Mouse (Mus musculus): ENCODE results near the gene Zfp672.

Gene Zfp672

GRCm38 (mm10) chr11:58301837-58302754, 28.0 kb downstream of the Zfp672 start:
- in situ Hi-C loops (cut with MboI; ENCODE audit: unreplicated experiment in 2 of 2), result loop anchor here (5.0 to 25.0 kb wide), 8 partner anchors 115 to 910 kb away; partner anchors contain the start of genes Hist3h2a (in 2 of the 2), Trim17 (in 2 of the 2), 2310033P09Rik (in 1 of the 2) and Cnot8 (in 1 of the 2)

DNA sequence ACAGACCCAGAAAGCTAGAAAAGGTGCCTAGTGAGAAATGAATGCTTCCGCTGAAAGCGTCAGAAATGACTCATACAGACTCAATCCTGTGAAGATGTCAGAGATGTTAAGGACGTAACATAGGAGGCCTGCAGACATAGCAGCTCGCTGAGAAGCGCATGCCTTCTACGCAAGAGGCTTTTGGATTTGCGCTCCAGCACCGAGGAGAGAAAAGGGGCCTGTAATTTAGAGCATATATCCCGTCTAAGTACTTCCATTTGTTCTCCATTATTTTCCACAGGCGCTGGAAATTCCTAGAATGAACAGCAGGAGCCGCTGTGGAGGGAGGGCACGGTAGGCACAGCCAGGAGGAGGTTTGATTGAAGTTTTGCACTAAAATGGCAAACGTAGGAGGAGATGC, 29.1 kb downstream of the Zfp672 start:
- in situ Hi-C loops (cut with MboI; ENCODE audit: unreplicated experiment in 2 of 2), result loop anchor here (5.0 to 25.0 kb wide), 8 partner anchors 114 to 911 kb away; partner anchors contain the start of genes Hist3h2a (in 2 of the 2), Trim17 (in 2 of the 2), 2310033P09Rik (in 1 of the 2) and Cnot8 (in 1 of the 2)

- in situ Hi-C loops (cut with MboI; ENCODE audit: unreplicated experiment in 2 of 2), result loop anchor here in 1 of 2 experiments (10.0 kb wide), 1 partner anchor 337 kb away; the partner anchor contains the start of gene Olfr323
These were observed 32.7 kb downstream of the Zfp672 start for GRCm38 (mm10) chr11:58297396-58297795.

GRCm38 (mm10) chr11:58292791-58293190, 37.3 kb downstream of the Zfp672 start:
- in situ Hi-C loops (cut with MboI; ENCODE audit: unreplicated experiment in 2 of 2), result loop anchor here in 1 of 2 experiments (10.0 kb wide), 1 partner anchor 342 kb away; the partner anchor contains the start of gene Olfr323

DNA sequence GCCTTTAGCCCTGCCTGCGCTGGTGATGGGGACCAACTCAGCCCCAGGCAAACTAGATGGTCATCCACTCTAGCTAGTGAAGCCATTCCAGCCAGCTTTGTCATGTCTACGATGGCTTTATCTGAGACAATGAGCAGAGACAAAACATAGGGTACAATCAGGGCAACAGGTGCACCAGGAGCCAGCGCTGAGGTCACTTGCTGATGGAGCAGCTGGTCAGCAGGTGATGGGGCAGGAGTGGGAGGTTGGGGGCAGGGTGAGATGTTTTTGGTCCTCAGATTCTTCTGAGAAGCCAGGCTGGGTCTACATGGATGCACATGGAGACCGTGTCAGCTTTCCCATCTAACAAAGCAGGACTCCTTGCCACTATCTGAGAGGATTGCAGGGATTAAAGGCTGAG, 39.3 kb downstream of the Zfp672 start:
- in situ Hi-C loops (cut with MboI; ENCODE audit: unreplicated experiment in 2 of 2), result loop anchor here in 1 of 2 experiments (10.0 kb wide), 1 partner anchor 344 kb away; the partner anchor contains the start of gene Olfr323

DNA sequence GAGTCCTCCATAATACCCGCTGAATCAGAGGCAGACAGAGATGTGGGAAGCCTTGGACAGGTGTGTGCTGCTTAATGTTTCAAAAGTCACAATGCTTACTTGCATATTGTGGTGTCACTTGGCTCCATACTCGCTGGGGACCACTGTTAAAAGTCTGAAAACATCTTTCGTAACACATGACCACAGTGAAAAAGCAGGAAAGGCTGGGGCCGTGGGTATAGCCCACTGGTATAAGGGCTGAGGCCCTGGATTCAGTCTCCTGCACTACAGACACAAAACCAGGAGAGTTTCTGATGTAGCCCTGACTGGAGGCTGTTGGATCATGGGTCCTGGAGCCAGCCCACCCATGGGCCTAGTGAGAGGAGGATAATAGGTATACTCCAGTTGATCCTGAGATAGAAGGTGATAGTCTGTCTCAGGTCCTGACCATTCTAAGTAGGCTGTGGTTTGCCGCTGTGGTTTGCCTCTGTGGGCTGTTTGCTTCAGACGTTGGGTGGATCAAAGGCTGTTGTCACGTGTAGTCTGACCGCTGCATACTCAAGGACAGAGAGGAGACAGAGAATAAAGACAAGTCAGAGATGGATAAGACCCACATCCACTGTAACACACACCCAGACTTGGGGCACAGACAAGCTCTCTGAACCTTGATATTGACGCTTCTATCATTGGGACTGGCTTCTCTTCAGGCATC, 40.0 kb downstream of the Zfp672 start:
- in situ Hi-C loops (cut with MboI; ENCODE audit: unreplicated experiment in 2 of 2), result loop anchor here in 1 of 2 experiments (10.0 kb wide), 1 partner anchor 345 kb away; the partner anchor contains the start of gene Olfr323

DNA sequence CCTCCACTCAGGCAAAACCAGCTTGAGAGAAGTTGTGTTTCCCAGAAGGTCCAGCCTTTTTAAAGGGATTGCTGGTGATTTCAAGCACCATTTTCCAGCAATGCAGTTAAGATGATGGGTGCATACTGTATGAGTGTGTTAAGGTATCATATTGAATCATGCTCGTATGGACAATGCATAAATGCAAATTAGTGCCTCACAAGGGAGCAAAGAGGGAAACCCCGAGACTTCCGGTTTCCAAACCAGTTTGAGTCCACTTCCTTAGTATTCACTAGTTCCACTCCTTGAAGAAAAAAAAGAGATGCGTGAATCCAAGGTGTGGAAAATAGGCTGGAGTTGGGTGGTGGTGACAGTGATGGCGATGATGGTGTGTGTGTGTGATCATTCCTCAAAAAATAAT, 47.6 kb downstream of the Zfp672 start:
- in situ Hi-C loops (cut with MboI; ENCODE audit: unreplicated experiment in 2 of 2), result no loop called here

DNA sequence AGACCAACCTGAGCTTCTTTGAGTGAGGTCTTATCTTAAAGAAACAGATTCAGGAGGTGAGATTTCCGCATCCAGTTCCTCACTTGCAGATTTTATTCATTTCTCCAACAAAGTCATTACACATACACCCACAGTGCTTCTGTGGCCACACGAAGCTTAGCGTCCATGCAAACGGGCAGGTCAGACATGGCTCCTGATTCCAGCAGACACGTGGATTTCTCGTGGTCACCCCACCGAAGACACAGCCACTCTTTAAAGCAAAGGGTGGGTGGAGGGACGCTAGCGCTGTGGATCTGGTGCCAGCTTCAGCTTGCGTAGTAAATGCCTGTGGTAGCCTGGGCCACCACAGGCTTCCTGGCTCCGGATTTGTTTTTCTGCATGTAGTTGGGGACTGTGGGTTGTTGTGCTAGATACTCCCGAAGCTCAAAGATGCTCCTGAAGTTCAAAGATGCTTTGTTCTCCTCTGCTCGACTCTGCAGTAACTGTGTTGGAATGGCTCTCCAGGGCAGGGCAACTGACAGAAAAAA, 48.1 kb downstream of the Zfp672 start:
- in situ Hi-C loops (cut with MboI; ENCODE audit: unreplicated experiment in 2 of 2), result no loop called here

GRCm38 (mm10) chr11:58275756-58276155, 54.4 kb downstream of the Zfp672 start:
- in situ Hi-C loops (cut with MboI; ENCODE audit: unreplicated experiment in 2 of 2), result no loop called here

GRCm38 (mm10) chr11:58274572-58274971, 55.6 kb downstream of the Zfp672 start, which contains the start of gene 4930438A08Rik:
4930438A08Rik (plus strand) TSS chr11:58274799.
- in situ Hi-C loops (cut with MboI; ENCODE audit: unreplicated experiment in 2 of 2), result no loop called here

GRCm38 (mm10) chr11:58268285-58268684, 61.9 kb downstream of the Zfp672 start:
- in situ Hi-C loops (cut with MboI; ENCODE audit: unreplicated experiment in 2 of 2), result no loop called here

Measured in v-Abl transformed pro-B cells (cell line).